Mouse (Mus musculus) lung, postnatal 4 days (tissue): ENCODE data around the gene Lrig1.

Experiments
- DNase-seq, 2 experiments: peaks; one replicate each; pipeline ENCODE4 v3.0.0; 2021

Gene Lrig1

GRCm38 (mm10) chr6:94646274-94646863 lies 53.6 kb downstream of the Lrig1 start:
- DNase-seq: no peak

- no peak for DNase-seq
These were observed 54.2 kb downstream of the Lrig1 start for GRCm38 (mm10) chr6:94645723-94646122.

GRCm38 (mm10) chr6:94644641-94645040 lies 55.3 kb downstream of the Lrig1 start:
- no peak for DNase-seq

DNA sequence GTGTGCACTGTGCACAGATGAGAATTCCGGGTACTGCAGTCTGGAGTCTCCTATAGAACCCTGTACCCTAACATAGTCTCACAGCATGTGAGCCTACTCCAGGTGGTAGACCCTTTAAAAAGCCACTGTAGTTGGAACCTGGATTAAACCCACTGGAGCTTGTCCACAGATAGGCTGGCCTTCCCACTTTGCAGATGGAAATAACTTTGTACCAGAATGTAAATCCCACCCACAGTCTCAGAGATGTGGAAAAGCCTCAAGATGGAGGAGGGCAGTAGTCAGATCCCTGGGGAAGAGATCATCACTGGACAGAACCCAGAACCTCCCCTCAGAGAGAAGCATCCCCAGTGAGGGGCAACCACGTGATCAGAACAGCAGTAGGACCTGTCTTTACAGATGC lies 56.0 kb downstream of the Lrig1 start:
- DNase-seq: no peak

GRCm38 (mm10) chr6:94642048-94642447 lies 57.9 kb downstream of the Lrig1 start:
- no peak for DNase-seq

- DNase-seq: no peak
These were observed 59.7 kb downstream of the Lrig1 start for GRCm38 (mm10) chr6:94640297-94640696.

DNA sequence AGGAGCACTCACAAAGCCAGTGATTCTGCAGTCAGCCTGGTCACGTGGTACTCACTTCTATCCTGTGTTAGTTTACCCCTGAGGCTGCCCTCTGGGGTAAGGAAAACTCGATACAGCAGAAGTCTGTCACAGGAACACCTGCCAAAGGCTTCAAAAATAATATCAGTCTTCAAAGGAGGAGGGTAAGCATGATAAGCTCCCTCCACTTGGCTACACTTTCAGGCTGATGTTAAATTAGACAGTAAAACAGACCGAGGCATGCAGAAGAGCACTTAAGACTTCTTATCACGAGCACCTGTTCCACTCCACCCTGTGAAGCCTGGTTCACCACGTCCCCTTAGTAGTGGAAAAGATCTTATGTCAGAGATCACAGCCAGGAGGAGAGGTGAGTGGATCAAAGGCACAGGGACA lies 62.9 kb downstream of the Lrig1 start:
- no peak for DNase-seq

DNA sequence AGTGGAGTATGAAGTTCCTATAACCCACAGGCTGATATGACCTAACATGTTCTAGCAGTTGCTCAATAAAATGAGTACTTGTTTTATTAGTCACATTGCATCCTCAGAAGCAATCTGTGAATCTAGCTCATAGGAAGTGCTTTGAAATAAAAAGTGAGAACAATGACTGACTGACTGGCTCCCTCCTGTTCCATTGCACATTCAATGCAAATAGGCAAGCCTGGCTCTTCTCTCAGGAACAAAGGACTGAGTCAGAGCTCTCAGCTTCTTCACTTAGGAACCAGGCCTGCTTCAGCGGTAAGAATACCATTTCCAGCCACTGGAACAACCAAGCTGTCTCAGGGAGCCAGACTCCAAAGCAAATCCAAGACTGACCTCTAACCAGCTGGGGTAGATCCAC lies 64.6 kb downstream of the Lrig1 start:
- DNase-seq: no peak

- DNase-seq: no peak
These were observed 65.2 kb downstream of the Lrig1 start for GRCm38 (mm10) chr6:94634710-94635109.

GRCm38 (mm10) chr6:94634274-94634673 lies 65.7 kb downstream of the Lrig1 start:
- no peak for DNase-seq

DNA sequence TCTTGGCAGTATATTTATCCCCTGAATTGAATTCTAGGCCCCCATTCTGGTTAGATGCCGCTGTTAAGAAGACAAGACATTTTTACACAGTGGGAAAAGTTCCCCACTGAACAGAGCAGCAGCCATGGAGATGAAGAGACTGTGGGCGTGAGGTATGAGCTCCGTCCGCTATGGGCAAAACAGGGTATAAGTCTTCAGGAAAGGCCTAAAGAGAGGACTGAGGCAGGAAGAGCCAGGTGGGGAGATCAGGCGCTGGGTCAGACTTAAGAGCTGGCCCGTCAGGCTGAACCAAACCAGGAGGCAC lies 68.2 kb downstream of the Lrig1 start:
- no peak for DNase-seq

DNA sequence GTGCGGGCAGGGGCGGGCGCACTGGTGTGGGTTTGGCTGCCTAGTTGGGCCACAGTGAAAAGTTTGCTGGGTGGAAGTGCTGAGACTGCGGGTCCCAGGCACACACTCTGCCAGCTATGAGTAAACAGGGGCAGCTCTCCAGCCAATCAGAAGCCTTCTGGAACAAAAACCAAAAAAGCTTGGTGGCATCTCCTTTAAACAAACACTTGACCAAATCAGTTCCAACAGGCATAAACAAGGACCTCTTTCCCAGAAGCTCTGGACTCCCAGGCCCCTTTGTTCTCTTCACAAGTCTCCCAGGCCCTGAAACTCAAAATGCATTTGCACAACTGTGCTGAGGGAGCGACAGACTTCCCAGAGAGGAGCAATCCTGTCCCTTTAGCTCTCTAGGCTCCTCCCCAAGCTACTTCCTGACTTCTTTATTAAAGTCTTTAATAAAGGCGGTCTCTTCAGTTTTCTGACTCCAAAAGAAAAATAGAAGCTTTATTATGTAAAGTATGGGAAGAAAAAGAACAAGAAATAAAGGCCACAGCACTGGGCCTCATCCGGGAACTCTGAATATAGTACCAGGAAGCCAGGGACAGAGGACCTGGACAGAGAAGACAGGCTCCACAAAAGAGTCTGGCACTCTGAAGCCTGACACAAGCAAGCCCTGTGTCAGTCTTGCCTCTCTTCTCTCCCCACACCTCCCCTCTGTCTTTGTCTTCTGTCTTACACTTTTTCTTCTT lies 68.7 kb downstream of the Lrig1 start:
- peak; percentile 28 to 69 for DNase-seq

DNA sequence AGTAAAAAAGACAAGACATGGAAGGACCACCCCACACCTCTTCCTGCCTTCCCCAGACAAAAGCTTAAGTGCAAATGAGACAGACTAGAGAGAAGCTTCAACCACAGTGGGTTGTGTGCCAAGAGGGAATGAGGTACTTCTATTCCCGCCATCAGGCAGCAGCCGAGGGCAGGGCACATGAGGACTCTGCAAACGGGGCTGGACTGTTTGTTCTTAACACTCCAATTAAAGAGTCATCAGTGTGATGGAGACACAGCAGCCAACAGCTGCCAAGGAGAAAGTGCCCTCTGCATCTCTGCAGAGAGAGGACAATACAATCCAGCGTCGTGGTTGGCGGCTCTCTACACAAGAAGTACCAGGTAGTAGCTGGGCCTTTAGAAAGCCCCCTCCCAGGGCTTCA lies 71.2 kb downstream of the Lrig1 start:
- DNase-seq: peak; percentile 25 to 63

GRCm38 (mm10) chr6:94627714-94628595 lies 72.0 kb downstream of the Lrig1 start:
- DNase-seq: no peak

DNA sequence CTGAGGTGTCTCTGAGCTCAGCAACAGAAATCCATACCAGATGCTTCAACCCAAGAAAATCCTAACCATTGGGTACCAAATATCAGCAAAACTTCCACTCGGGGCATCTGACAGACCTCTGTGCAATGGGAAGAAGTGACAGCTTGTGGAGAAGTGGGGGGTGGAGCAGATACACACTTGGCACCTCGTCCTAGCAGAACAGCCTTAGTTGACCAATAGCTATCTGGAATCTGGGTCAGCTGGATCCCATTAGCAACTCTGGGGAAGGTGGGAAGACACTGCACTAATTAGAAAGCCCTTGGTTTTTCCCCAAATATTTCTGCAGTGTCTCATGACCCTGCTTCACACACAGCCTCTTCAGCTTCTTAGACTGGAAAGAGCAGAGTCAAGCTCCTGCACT lies 73.2 kb downstream of the Lrig1 start:
- no peak for DNase-seq

- DNase-seq: no peak
These were observed 74.1 kb downstream of the Lrig1 start for GRCm38 (mm10) chr6:94625896-94626295.

GRCm38 (mm10) chr6:94624543-94624942 lies 75.4 kb downstream of the Lrig1 start:
- DNase-seq: no peak

- peak; percentile 60 to 72 for DNase-seq
These were observed 77.0 kb downstream of the Lrig1 start for GRCm38 (mm10) chr6:94622983-94623382.

DNA sequence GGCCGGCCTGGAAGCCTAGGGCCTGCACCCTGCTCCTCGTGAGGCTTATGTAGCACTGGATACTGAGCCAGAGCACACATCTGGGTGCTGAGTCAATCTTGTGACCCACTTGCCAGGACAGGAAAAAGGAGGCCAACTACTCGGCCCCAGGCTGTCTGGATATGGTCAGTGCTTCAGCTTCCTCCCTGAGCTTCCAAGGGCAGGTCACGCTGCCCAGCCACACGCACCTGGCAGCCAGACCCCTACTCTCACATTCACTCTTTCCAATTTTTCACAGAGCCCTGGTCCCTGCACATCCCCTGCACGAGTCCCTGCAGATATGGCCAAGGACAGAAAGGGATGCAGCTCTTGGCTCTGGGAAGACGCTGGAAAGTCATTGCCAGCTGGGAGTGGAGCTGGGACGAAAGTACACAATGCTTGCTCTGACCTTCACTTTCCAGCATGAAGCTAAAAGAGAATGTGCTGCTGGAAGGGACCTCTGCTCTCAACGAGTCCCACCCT lies 79.1 kb downstream of the Lrig1 start:
- no peak for DNase-seq

- no peak for DNase-seq
These were observed 79.7 kb downstream of the Lrig1 start for GRCm38 (mm10) chr6:94620287-94620686.

DNA sequence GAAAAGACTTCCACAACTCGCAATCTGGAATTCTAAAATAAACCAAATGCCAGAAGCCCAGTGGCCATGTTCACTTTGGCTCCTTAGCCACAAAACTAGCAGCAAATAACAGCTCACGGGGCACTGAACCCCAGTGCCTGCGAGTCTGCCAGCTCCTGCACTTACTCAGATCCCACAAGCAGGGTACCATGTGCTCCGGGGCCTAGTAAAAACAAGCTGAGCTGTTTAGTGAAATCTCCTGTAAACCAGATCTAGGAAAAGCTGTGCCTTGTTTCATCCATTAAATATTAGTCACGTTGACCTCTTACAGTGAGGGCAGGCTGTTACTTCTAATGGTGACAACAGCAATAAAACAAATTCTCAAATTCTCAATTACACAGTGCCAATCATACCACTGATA lies 81.3 kb downstream of the Lrig1 start:
- DNase-seq: no peak

DNA sequence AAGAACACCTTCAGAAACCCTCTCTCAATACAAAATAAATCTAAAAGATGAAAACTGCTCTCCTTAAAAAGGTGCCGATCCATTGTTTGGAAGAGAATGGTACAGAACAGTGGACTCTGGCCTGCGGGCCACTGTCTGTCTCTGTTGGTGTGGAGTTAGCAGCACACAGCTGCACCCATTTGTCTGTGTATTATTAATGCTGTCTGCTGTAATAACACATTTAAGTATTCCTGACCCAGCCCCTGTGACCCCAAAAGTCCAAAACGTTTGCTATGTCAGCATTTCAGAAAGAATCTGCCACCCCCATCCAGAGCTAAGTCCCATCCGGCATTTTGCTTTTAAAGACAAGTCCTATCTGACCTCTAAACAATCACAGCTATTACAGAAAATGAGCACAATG lies 84.0 kb downstream of the Lrig1 start:
- no peak for DNase-seq

DNA sequence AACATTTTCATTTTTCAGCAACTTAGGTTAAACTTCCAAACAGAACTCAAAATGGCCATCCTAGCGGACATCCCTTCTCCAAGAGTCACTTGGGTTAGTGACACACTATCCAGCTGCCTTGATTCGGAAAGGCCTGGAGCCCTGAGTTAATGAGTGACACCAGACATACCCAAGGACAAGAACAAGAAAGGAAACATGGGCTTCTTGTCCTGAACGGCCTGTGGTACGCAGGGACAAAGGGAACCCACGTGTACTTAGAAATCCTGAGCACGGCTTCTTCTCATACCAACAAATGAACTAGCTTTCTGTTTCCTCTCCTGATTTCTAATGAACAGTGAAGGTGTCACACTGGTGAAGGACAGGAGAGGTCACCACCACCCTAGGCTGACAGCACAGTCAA lies 85.6 kb downstream of the Lrig1 start:
- DNase-seq: no peak
